Mouse (Mus musculus) midbrain, embryonic 16.5 days (tissue): ENCODE results near the gene Slc35b4. TPM values are rescaled to one million over a fixed set of nuclear protein-coding genes. Genes with fewer than 3 reads are reported as not detected.

ENCODE experiments used
- ATAC-seq: fragments of 200-750 bp; cut with Nextera tagmentation; 2 replicates; pipeline ENCODE4 v1.8.0; 2017; ENCODE audit warnings: moderate TSS enrichment
- H3K27ac ChIP-seq: fragments of 300-500 bp; sonication (generic); 2 replicates; pipeline ENCODE4 v1.5.1; 2014; ENCODE audit warnings: mild to moderate bottlenecking, low read length, mixed read lengths
- H3K27me3 ChIP-seq: fragments of 300-500 bp; sonication (generic); 2 replicates; pipeline ENCODE4 v1.6.1; 2014; ENCODE audit warnings: low read depth, low read length, mixed read lengths; ENCODE audit not compliant: control insufficient read depth, insufficient read depth
- H3K36me3 ChIP-seq: fragments of 300-500 bp; sonication (generic); 2 replicates; pipeline ENCODE4 v1.6.1; 2014; ENCODE audit warnings: mild to moderate bottlenecking, low read length, moderate library complexity, mixed read lengths; ENCODE audit not compliant: control insufficient read depth, insufficient read depth
- H3K4me1 ChIP-seq: fragments of 300-500 bp; sonication (generic); 2 replicates; pipeline ENCODE4 v1.6.1; 2014; ENCODE audit warnings: mild to moderate bottlenecking, low read length, mixed read lengths; ENCODE audit not compliant: control insufficient read depth, insufficient read depth
- H3K4me2 ChIP-seq: fragments of 300-500 bp; sonication (generic); 2 replicates; pipeline ENCODE4 v1.6.1; 2014; ENCODE audit warnings: mild to moderate bottlenecking, low read length, mixed read lengths
- H3K4me3 ChIP-seq: fragments of 300-500 bp; sonication (generic); 2 replicates; pipeline ENCODE4 v1.5.1; 2014; ENCODE audit warnings: low read depth, mild to moderate bottlenecking, low read length, moderate library complexity, mixed read lengths
- H3K9ac ChIP-seq: fragments of 300-500 bp; sonication (generic); 2 replicates; pipeline ENCODE4 v1.6.1; 2014; ENCODE audit warnings: low read depth, low read length, mixed read lengths
- H3K9me3 ChIP-seq: fragments of 300-500 bp; sonication (generic); replicated peaks from 2 replicates; pipeline ENCODE4 v1.6.1; 2014; ENCODE audit warnings: mild to moderate bottlenecking, low read length, mixed read lengths; ENCODE audit not compliant: control insufficient read depth, poor library complexity, severe bottlenecking
- WGBS: fragments of 180-500 bp; shearing (Covaris S2); extraction: QIAGEN DNeasy Blood & Tissue Kit; methylation state at CpG from one replicate; pipeline ENCODE4 v1.1.7; 2014; 5-methylcytosine and 5-hydroxymethylcytosine counted together
- polyA plus RNA-seq: library from polyadenylated mRNA; unstranded; fragments of >200 nt; fragmentation: Nextera tagmentation; extraction: Ambion mirVana; gene quantifications from 2 replicates; pipeline ENCODE4 v1.2.1, GENCODE M21; 2015

Gene Slc35b4
- polyA plus RNA-seq, 1 experiment from 2014 or later: 45.1 TPM

DNA sequence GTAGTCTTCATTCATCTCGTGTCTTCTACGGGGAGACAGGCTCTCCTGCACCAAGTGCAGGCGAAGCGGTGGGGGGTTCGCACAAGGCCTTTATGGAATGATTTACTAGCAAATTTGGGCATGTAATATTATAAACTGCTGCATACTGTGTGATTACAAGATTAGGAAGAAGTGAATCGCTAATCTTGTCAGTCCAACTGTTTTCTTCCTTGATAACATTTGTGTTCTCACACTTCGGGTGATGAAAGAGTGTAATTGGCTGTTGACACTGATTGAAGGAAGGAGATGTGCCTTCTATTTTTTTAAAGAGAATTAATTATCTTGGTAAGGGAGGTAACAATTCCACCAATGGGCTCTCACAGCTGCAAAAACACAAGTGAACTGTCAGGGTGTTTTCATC, 28.3 kb downstream of the Slc35b4 start:
- no peak overlapping the region for H3K9ac ChIP-seq
- no peaks in the 10 kb centered on the region for H3K9me3 ChIP-seq
- no peaks in the 10 kb centered on the region for H3K27me3 ChIP-seq
- peaks cover 9% of the 10 kb centered on the region; the same call in 1 of the 2 replicates for H3K4me1 ChIP-seq
- no peak for ATAC-seq
- H3K4me3 ChIP-seq: no peak overlapping the region
- no peak overlapping the region for H3K4me2 ChIP-seq
- no peak overlapping the region for H3K27ac ChIP-seq
- no peaks in the 10 kb centered on the region for H3K36me3 ChIP-seq
- WGBS: 83% methylated on average over 7 of the region's 7 CpGs

DNA sequence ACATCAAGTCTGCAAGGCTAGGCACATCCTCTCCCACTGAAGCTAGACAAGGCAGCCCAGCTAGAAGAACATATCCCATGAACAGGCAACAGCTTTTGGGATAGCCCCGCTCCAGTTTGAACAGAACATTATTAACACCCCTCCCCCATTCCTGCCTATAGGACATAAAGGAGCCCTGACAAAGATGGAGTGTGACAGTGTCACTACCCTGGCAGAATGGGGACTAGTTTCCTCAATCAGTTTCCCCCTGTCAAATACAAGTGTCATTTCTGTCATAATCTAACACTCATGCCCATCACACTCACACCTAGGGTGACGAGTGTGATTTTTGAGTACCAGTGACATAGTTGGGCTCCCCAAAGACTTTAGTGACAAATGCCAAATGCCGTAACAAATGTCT, 28.9 kb downstream of the Slc35b4 start:
- no peak overlapping the region for H3K9ac ChIP-seq
- WGBS: 94% methylated on average over 3 of the region's 3 CpGs
- no peak overlapping the region for H3K4me3 ChIP-seq
- H3K27ac ChIP-seq: no peak overlapping the region
- H3K4me2 ChIP-seq: no peak overlapping the region
- peaks cover 4% of the 10 kb centered on the region; the same call in 1 of the 2 replicates for H3K4me1 ChIP-seq
- ATAC-seq: no peak
- no peaks in the 10 kb centered on the region for H3K27me3 ChIP-seq
- no peaks in the 10 kb centered on the region for H3K9me3 ChIP-seq
- no peaks in the 10 kb centered on the region for H3K36me3 ChIP-seq

DNA sequence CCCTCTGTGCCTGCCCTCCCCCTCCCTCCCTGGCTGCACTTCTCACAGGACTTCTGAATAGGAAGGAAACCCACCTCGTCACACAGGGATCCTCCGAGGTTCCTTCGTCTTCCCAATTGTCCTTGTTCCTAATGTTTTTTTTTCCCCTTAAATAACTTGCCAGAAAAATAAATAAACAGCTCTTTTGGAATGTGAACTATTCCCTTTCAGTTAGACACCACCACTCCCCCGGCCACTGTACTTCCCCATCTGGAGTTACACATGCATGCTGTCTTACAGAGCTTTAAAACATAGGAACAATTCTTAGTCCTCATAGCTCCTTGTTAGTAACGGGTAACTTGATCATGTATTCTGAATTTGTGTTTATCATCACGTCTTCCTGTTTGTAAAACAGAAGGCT, 30.9 kb downstream of the Slc35b4 start:
- H3K4me2 ChIP-seq: no peak overlapping the region
- H3K4me3 ChIP-seq: no peak overlapping the region
- H3K36me3 ChIP-seq: no peaks in the 10 kb centered on the region
- H3K9me3 ChIP-seq: no peaks in the 10 kb centered on the region
- no peaks in the 10 kb centered on the region for H3K27me3 ChIP-seq
- H3K9ac ChIP-seq: no peak overlapping the region
- no peak overlapping the region for H3K27ac ChIP-seq
- WGBS: 81% methylated on average over 6 of the region's 6 CpGs
- H3K4me1 ChIP-seq: no peaks in the 10 kb centered on the region
- no peak for ATAC-seq

DNA sequence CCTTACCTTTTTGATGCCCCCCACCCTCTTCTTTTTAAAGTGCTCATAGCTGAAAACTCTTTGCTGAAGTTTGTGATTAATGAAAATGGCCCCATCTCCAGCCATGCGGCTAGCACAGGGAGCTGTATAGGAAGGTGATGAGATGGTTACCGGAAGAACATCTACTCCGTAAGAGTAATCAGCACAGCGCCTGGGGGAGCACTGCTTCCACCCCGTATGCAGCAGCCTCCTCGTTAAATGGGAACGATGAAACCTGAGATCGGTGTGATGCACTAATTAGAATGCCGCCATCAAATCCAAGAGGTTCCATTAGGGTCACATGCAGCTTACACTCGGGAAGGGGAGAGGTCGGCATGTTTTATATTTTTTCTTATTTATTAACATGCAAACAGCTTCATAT, 34.0 kb downstream of the Slc35b4 start:
- no peak overlapping the region for H3K27ac ChIP-seq
- no peaks in the 10 kb centered on the region for H3K4me1 ChIP-seq
- WGBS: 70% methylated on average over 11 of the region's 11 CpGs
- no peaks in the 10 kb centered on the region for H3K9me3 ChIP-seq
- H3K4me3 ChIP-seq: no peak overlapping the region
- no peak overlapping the region for H3K9ac ChIP-seq
- H3K4me2 ChIP-seq: no peak overlapping the region
- no peak for ATAC-seq
- H3K36me3 ChIP-seq: no peaks in the 10 kb centered on the region
- H3K27me3 ChIP-seq: no peaks in the 10 kb centered on the region

DNA sequence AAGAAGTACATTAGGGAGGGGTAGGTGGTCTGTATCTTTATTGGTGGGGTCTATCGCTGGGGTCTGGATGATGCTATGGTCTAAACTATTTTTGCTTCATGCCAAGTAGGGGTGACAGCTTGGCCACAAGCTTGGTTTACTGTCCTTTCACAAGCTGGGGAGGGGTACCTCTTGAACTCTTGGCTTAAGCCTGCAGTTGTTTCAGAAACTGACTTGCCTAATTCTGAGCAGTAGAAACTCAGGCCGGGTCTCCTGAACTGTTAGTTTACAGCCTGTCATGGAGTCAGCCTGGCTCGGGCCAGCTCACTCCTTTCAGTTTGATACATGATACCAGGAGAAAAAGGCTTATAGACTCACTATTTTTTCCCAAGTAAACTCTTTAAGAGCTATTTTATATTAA, 38.5 kb downstream of the Slc35b4 start:
- H3K9me3 ChIP-seq: no peaks in the 10 kb centered on the region
- no peak for ATAC-seq
- H3K9ac ChIP-seq: no peak overlapping the region
- no peaks in the 10 kb centered on the region for H3K36me3 ChIP-seq
- no peak overlapping the region for H3K4me2 ChIP-seq
- no peak overlapping the region for H3K27ac ChIP-seq
- H3K4me1 ChIP-seq: no peaks in the 10 kb centered on the region
- WGBS: 87% methylated on average over 3 of the region's 3 CpGs
- no peaks in the 10 kb centered on the region for H3K27me3 ChIP-seq
- H3K4me3 ChIP-seq: no peak overlapping the region

DNA sequence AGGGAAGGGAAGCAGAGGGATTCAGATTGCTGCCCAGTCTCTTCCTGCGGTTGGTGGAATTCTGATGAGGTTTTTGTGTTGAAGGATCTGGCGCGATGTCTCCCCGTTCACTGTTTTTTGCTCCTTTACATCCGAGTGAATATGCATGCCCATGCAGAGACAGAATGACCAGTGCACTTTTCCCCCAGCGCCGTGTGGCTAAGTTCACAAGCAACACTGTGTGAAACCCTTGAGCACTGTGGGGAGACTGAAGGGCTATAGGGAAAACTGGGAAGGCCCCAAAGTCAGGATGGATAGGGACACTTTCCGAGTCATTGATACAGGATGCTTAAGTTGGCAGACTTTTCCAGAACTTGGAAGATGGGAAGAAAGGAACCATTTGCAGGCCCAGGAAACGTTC, 44.5 kb downstream of the Slc35b4 start:
- no peak for ATAC-seq
- Histone ChIP-seq H3K4me1 (no peaks in the 10 kb centered on the region), H3K27me3 (no peaks in the 10 kb centered on the region), H3K4me2 (no peak overlapping the region), H3K9me3 (no peaks in the 10 kb centered on the region), H3K4me3 (no peak overlapping the region), H3K27ac (no peak overlapping the region), H3K36me3 (no peaks in the 10 kb centered on the region), H3K9ac (no peak overlapping the region)
- 88% methylated on average over 9 of the region's 9 CpGs for WGBS

DNA sequence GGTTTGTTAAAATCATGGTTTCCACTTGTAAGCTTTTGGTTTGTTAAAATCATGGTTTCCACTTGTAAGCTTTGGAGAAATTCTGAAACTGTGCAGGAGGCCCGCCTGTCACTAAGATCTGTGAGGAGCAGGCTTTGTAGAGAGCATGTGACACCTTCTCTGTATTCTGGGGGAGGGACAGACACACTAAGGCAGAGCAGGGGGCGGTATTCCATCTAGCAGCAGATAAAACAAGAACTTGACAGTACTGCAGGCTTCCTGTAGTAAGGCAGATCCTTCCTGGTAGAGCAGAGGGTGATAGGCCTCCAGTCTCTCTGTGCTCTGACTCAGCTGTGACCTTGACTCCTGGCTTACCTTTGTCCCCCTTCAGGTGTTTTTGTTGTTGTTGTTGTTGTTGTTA, 47.6 kb downstream of the Slc35b4 start:
- ATAC-seq: no peak
- H3K4me2 ChIP-seq: no peak overlapping the region
- 74% methylated on average over 2 of the region's 2 CpGs for WGBS
- no peak overlapping the region for H3K27ac ChIP-seq
- H3K4me1 ChIP-seq: no peaks in the 10 kb centered on the region
- no peak overlapping the region for H3K9ac ChIP-seq
- H3K9me3 ChIP-seq: no peaks in the 10 kb centered on the region
- H3K4me3 ChIP-seq: no peak overlapping the region
- H3K36me3 ChIP-seq: no peaks in the 10 kb centered on the region
- H3K27me3 ChIP-seq: no peaks in the 10 kb centered on the region

DNA sequence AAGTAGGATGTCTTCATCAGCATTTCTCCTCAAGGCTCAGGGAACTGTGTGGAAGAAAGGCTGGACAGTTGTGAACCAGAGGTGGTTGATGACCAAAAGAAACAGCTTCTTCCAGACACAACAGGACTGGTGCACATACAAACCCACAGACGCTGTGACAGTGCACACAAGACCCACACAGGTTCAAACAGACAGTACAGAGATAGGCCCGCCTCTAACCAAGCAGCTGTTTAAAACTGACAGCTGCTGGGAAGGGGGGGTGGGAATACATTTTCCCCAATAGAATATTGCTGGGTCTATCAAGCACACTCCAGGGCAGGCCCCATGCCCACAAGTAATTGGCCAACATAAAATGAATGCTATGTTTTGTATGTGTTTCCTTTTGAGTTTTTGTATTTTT, 52.5 kb downstream of the Slc35b4 start:
- H3K27ac ChIP-seq: no peak overlapping the region
- ATAC-seq: no peak
- no peak overlapping the region for H3K4me3 ChIP-seq
- H3K9me3 ChIP-seq: no peaks in the 10 kb centered on the region
- WGBS: 84% methylated on average over 2 of the region's 2 CpGs
- H3K4me2 ChIP-seq: no peak overlapping the region
- no peak overlapping the region for H3K9ac ChIP-seq
- H3K4me1 ChIP-seq: no peaks in the 10 kb centered on the region
- no peaks in the 10 kb centered on the region for H3K27me3 ChIP-seq
- H3K36me3 ChIP-seq: no peaks in the 10 kb centered on the region

DNA sequence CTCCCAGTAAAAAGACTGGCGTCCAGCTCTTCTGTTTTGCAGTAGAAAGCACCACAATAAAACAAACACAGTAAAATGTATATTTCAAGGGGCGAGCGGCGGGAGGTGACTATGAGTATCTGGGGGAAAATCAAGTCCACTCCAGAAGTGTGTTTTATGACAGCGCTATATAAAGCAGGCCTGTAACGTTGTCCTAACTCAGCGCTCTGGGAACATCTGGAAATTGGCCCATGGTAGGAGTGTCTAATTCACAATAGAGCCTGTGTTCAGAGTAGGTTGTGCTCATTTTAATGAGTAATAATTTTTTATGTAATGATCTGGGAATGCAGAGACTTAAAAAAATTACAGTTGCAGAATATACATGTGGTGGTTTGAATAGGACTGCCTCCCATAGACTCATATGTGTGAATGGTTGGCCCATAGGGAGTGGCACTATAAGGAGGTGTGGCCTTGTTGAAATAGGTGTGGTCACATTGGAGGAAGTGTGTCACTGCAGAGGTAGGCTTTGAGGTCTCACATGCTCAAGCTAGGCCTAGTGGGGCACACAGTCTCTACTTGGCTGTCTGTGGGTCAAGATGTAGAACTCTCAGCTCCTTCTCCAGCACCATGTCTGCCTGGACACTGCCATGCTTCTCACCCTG, 60.0 kb downstream of the Slc35b4 start:
- no peak for ATAC-seq
- no peaks in the 10 kb centered on the region for H3K36me3 ChIP-seq
- no peaks in the 10 kb centered on the region for H3K4me1 ChIP-seq
- H3K27me3 ChIP-seq: no peaks in the 10 kb centered on the region
- no peak overlapping the region for H3K4me3 ChIP-seq
- no peaks in the 10 kb centered on the region for H3K9me3 ChIP-seq
- no peak overlapping the region for H3K27ac ChIP-seq
- 96% methylated on average over 7 of the region's 7 CpGs for WGBS
- H3K9ac ChIP-seq: no peak overlapping the region
- H3K4me2 ChIP-seq: no peak overlapping the region
